Mouse (Mus musculus) CD4-positive, CD25-positive, alpha-beta regulatory T cell (primary cell): Measurements from ENCODE around the gene Nwd1. TPM values are rescaled to one million over a fixed set of nuclear protein-coding genes. Genes with fewer than 3 reads are reported as not detected.

Experiments
- polyA plus RNA-seq: library from polyadenylated mRNA; unstranded; fragments of 100-300 nt; shearing (Covaris generic); gene quantifications from one replicate; pipeline ENCODE4 v1.2.1, GENCODE M21; 2017

Nwd1 gene
- polyA plus RNA-seq = 0.08 TPM

GRCm38 (mm10) chr8:72646060-72646767 lies at the start of gene Nwd1:
Gene Nwd1 (plus strand): TSS chr8:72646711.

DNA sequence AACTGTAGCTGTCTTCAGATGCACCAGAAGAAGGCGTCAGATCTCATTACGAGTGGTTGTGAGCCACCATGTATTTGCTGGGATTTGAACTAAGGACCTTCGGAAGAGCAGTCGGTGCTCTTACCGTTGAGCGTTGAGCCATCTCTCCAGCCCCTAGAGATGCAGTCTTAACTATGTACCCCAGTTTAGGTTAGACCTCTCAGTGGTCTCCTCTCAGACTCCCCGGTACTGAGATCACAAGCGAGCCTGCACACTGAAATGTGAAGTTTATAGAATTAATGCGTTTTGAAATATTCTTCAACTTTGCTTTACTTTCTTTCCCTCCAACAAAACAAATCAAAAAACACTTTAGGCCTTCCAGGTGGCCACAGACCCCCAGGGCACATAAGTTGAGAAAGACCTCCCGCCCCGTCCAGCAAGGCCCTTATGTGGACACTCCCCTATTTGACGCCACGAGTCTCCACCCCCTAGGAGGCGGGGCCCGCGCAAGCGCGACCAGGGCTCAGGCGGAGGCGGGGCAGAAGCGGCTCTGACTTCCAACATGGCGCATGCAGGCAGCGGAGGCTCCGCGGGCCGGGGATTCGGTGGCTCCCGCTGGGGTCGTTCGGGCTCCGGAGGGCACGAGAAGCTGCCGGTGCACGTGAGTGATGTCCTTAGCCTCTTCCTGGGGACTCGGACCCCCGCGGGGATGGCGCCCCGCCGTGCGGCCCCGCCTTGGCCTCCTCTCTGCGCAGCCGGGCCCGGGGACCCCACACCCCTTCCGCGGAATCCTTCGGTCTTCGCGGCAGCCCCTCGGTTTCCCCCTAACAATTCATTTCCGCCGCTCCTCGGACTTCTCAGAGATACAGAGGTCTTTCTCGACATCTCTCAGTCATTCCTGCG lies 76.5 kb downstream of the Nwd1 start, which contains the start of gene Sin3b:
Gene Sin3b, plus strand, starts transcription at position 517 of the 882 bp plus-strand sequence.

DNA sequence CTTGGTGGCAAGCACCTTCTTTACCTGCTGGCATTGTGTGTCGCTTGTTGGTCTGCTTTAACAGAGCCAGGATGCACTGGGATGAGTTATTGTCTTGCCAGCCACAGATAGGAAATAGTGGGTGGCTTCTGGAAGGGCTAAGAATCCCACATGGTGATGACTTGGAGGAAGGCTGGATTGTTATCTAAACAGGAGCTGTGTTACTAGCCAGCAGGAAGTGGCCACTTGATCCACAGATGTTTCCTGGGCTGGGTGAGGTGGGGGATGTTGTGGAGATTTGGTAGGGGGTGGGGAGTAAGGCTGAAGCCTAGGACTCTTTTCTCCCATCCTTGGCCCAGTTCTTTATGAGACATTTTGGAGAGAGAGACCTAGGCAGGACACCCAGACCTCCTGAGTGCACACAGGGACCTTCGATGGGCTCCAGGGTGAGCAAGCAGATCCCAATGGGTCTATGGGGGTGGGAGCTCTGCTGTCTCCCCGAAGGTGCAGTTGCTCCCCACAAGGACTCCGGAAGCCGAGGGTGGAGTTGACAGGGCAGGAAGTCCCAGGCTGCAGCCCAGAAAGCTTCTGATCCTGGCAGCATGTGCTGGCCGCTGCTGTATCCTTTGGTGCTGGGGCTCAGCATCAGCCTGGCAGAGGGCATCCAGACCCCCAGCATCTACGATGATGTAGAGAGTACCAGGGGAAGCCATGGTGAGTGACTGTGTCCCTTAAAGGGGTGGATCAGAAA lies 115.0 kb downstream of the Nwd1 start, which contains the start of gene F2rl3:
Gene F2rl3, plus strand, starts transcription at position 559 of the 730 bp plus-strand sequence.

Other genes starting within 250 kb of the Nwd1 start
- 55.7 TPM for gene Eps15l1, start 225.3 kb upstream of the Nwd1 start, polyA plus RNA-seq
- gene Calr3, start 202.8 kb upstream of the Nwd1 start, polyA plus RNA-seq = 0.81 TPM
- gene 1700030K09Rik, start 202.8 kb upstream of the Nwd1 start, polyA plus RNA-seq = 9.3 TPM
- 109 TPM for gene Cherp, start 171.5 kb upstream of the Nwd1 start, polyA plus RNA-seq
- 54.4 TPM for gene Slc35e1, start 154.1 kb upstream of the Nwd1 start, polyA plus RNA-seq
- gene Med26, start 98.4 kb upstream of the Nwd1 start, polyA plus RNA-seq = 19.1 TPM
- 57.7 TPM for gene Smim7, start 75.6 kb upstream of the Nwd1 start, polyA plus RNA-seq
- 2.4 TPM for gene Tmem38a, start 74.7 kb upstream of the Nwd1 start, polyA plus RNA-seq
- gene Sin3b, start 76.6 kb downstream of the Nwd1 start, polyA plus RNA-seq = 203 TPM
- gene F2rl3, start 115.2 kb downstream of the Nwd1 start, polyA plus RNA-seq = 11.7 TPM